Comparison of ENCODE assay signal across 9 mouse cellular contexts in genomic region chr7:99889175-99889880, GRCm38 (mm10). TPM values are rescaled to one million over a fixed set of nuclear protein-coding genes. Genes with fewer than 3 reads are reported as not detected.
DNase-seq lines count a peak whose midpoint lies in the region; ATAC-seq and TF ChIP-seq lines count a peak whose summit lies in the region.
"Had no signal": no experiment of that assay in that cellular context is flagged by ENCODE, and none has a peak within 500 bp of the region (broad histone marks: within the 10 kb centered on the region; RNA-seq: fewer than 3 reads in every experiment).

No protein-coding gene starts in this region.

- H3K9me3 ChIP-seq in hindbrain, embryonic 10.5 days, result no peaks in the 10 kb centered on the region
- H3K9me3 ChIP-seq in hindbrain, embryonic 12.5 days (replicated peaks), result no peaks in the 10 kb centered on the region
- no peaks in the 10 kb centered on the region for H3K9me3 ChIP-seq in ES-Bruce4 (replicated peaks; ENCODE audit: control insufficient read depth, insufficient read depth, low read length, poor library complexity, severe bottlenecking)
- H3K9me3 ChIP-seq in hindbrain, embryonic 16.5 days (ENCODE audit: control insufficient read depth, low read length), result no peaks in the 10 kb centered on the region
- H3K9me3 ChIP-seq in neural tube, embryonic 11.5 days (ENCODE audit: control insufficient read depth, low read length), result no peaks in the 10 kb centered on the region
- H3K9me3 ChIP-seq: heart, embryonic 13.5 days had no signal

- no peak overlapping the region for H3K4me3 ChIP-seq in hindbrain, embryonic 10.5 days
- no peak overlapping the region for H3K4me3 ChIP-seq in hindbrain, embryonic 12.5 days
- H3K4me3 ChIP-seq in ES-Bruce4 (ENCODE audit: low read depth, low read length), result no peak overlapping the region
- H3K4me3 ChIP-seq in hindbrain, embryonic 16.5 days (ENCODE audit: low read length), result no peak overlapping the region
- H3K4me3 ChIP-seq in neural tube, embryonic 11.5 days (ENCODE audit: low read depth, low read length), result no peak overlapping the region
- H3K4me3 ChIP-seq: heart, embryonic 13.5 days had no signal

- peak; percentile 36 for TF ChIP-seq CTCF in ES-Bruce4 (IDR thresholded peaks at IDR 0.05; ENCODE audit: low read depth, low read length)

- no peaks in the 10 kb centered on the region for H3K36me3 ChIP-seq in hindbrain, embryonic 10.5 days
- no peaks in the 10 kb centered on the region for H3K36me3 ChIP-seq in hindbrain, embryonic 12.5 days
- H3K36me3 ChIP-seq in ES-Bruce4 (ENCODE audit: control insufficient read depth, insufficient read depth, low read length, poor library complexity, severe bottlenecking), result no peaks in the 10 kb centered on the region
- H3K36me3 ChIP-seq in hindbrain, embryonic 16.5 days (ENCODE audit: control insufficient read depth, insufficient read depth, low read length), result no peaks in the 10 kb centered on the region
- no peaks in the 10 kb centered on the region for H3K36me3 ChIP-seq in neural tube, embryonic 11.5 days (ENCODE audit: control insufficient read depth, insufficient read depth, low read length)
- H3K36me3 ChIP-seq: heart, embryonic 13.5 days had no signal

- 47% methylated on average over 10 of the region's 10 CpGs for WGBS in hindbrain, embryonic 10.5 days
- WGBS in hindbrain, embryonic 12.5 days, result 44% methylated on average over 10 of the region's 10 CpGs
- WGBS in hindbrain, embryonic 16.5 days, result 45% methylated on average over 10 of the region's 10 CpGs
- WGBS in neural tube, embryonic 11.5 days, result 48% methylated on average over 10 of the region's 10 CpGs

- peak; percentile 32 for DNase-seq in hindbrain, embryonic 10.5 days (ENCODE audit: low spot score)
- DNase-seq in neural tube, embryonic 11.5 days (ENCODE audit: low spot score), result peak; percentile 31
- no peak for DNase-seq in gastrocnemius, adult 8-10 months (ENCODE audit: low spot score in 2 of 2)
- no peak for DNase-seq in adrenal gland, postnatal 25 days
- DNase-seq in testis, postnatal 10 days (ENCODE audit: low spot score), result no peak

- TF ChIP-seq POLR2A in ES-Bruce4 (IDR thresholded peaks at IDR 0.05; ENCODE audit: insufficient read depth, low read length), result no peak

- H3K9ac ChIP-seq in hindbrain, embryonic 12.5 days, result no peak overlapping the region
- no peak overlapping the region for H3K9ac ChIP-seq in ES-Bruce4 (ENCODE audit: low read depth, poor library complexity, severe bottlenecking)
- H3K9ac ChIP-seq in hindbrain, embryonic 16.5 days (ENCODE audit: low read depth, low read length), result no peak overlapping the region
- H3K9ac ChIP-seq in neural tube, embryonic 11.5 days (ENCODE audit: low read length), result no peak overlapping the region
- H3K9ac ChIP-seq: heart, embryonic 13.5 days had no signal

- no peak overlapping the region for H3K4me2 ChIP-seq in hindbrain, embryonic 12.5 days (replicated peaks)
- no peak overlapping the region for H3K4me2 ChIP-seq in hindbrain, embryonic 16.5 days (ENCODE audit: low read length)
- no peak overlapping the region for H3K4me2 ChIP-seq in neural tube, embryonic 11.5 days (ENCODE audit: low read depth)
- H3K4me2 ChIP-seq: heart, embryonic 13.5 days had no signal

- H3K4me1 ChIP-seq in hindbrain, embryonic 10.5 days (replicated peaks), result peaks cover 32% of the 10 kb centered on the region
- peaks cover 16% of the 10 kb centered on the region for H3K4me1 ChIP-seq in hindbrain, embryonic 12.5 days
- H3K4me1 ChIP-seq in ES-Bruce4 (ENCODE audit: control insufficient read depth, insufficient read depth, low read length), result no peaks in the 10 kb centered on the region
- peaks cover 9% of the 10 kb centered on the region; the same call in 1 of the 2 replicates for H3K4me1 ChIP-seq in hindbrain, embryonic 16.5 days (ENCODE audit: control insufficient read depth, insufficient read depth, low read depth, low read length)
- H3K4me1 ChIP-seq in neural tube, embryonic 11.5 days (ENCODE audit: control insufficient read depth, insufficient read depth, low read length), result no peaks in the 10 kb centered on the region

- no peaks in the 10 kb centered on the region for H3K27me3 ChIP-seq in hindbrain, embryonic 10.5 days (ENCODE audit: insufficient read depth, poor library complexity, severe bottlenecking)
- H3K27me3 ChIP-seq in hindbrain, embryonic 12.5 days, result no peaks in the 10 kb centered on the region
- H3K27me3 ChIP-seq in ES-Bruce4 (ENCODE audit: control insufficient read depth, insufficient read depth, low read length, poor library complexity, severe bottlenecking), result no peaks in the 10 kb centered on the region
- no peaks in the 10 kb centered on the region for H3K27me3 ChIP-seq in hindbrain, embryonic 16.5 days (replicated peaks; ENCODE audit: control insufficient read depth, insufficient read depth, low read length)
- no peaks in the 10 kb centered on the region for H3K27me3 ChIP-seq in neural tube, embryonic 11.5 days (ENCODE audit: control insufficient read depth, insufficient read depth, low read length)

- TF ChIP-seq EP300 in ES-Bruce4 (IDR thresholded peaks at IDR 0.05; ENCODE audit: insufficient read depth, low read depth, low read length), result no peak

- H3K27ac ChIP-seq in hindbrain, embryonic 10.5 days, result no peak overlapping the region
- no peak overlapping the region for H3K27ac ChIP-seq in hindbrain, embryonic 12.5 days
- no peak overlapping the region for H3K27ac ChIP-seq in ES-Bruce4 (ENCODE audit: insufficient read depth, low read length)
- H3K27ac ChIP-seq in hindbrain, embryonic 16.5 days (ENCODE audit: low read depth, low read length), result no peak overlapping the region
- H3K27ac ChIP-seq in neural tube, embryonic 11.5 days (ENCODE audit: low read depth, low read length), result no peak overlapping the region
- H3K27ac ChIP-seq: heart, embryonic 13.5 days had no signal

- no peak for ATAC-seq in hindbrain, embryonic 12.5 days (ENCODE audit: low FRiP score)
- peak; percentile 38; the same call in 1 of the 2 replicates for ATAC-seq in hindbrain, embryonic 16.5 days
- ATAC-seq in neural tube, embryonic 11.5 days (ENCODE audit: insufficient read depth, low FRiP score, low TSS enrichment), result no peak

RNA-seq across cellular contexts. Expression of gene Spcs2, which starts 26.1 kb away (rescaled TPM):
- 352 and 393 TPM in 2 replicates for polyA plus RNA-seq in hindbrain, embryonic 10.5 days (2016; fragmentation: Nextera tagmentation; extraction: Ambion mirVana)
- 352 and 354 TPM in 2 replicates for polyA plus RNA-seq in hindbrain, embryonic 12.5 days (2016; fragmentation: Nextera tagmentation; extraction: Ambion mirVana)
- 98.6 and 104 TPM in 2 replicates for polyA plus RNA-seq in ES-Bruce4 (2011; ENCODE audit: insufficient read depth, insufficient read length, low read depth, missing spikeins)
- polyA plus RNA-seq in hindbrain, embryonic 16.5 days (2015; fragmentation: Nextera tagmentation; extraction: Ambion mirVana), result 286 and 290 TPM in 2 replicates
- 345 and 366 TPM in 2 replicates for polyA plus RNA-seq in neural tube, embryonic 11.5 days (2014; fragmentation: Nextera tagmentation; extraction: Ambion mirVana)
- total RNA-seq in gastrocnemius, adult 8-10 months (2022), result 100 to 1,000 TPM in 2 of 4 experiments, 10 to 100 TPM in 2; 80.9 to 103 (median 97.5) TPM
- total RNA-seq in adrenal gland, postnatal 25 days (2021), result 156 and 170 TPM in 2 replicates

RNA-seq across cellular contexts. Expression of gene Xrra1, which starts 30.4 kb away (rescaled TPM):
- 0.46 and 0.68 TPM in 2 replicates for polyA plus RNA-seq in hindbrain, embryonic 10.5 days (2016; fragmentation: Nextera tagmentation; extraction: Ambion mirVana)
- polyA plus RNA-seq in hindbrain, embryonic 12.5 days (2016; fragmentation: Nextera tagmentation; extraction: Ambion mirVana), result 0.44 and 0.94 TPM in 2 replicates
- polyA plus RNA-seq in ES-Bruce4 (2011; ENCODE audit: insufficient read depth, insufficient read length, low read depth, missing spikeins), result 0.87 TPM in 1 of 2 replicates, not detected in the other
- polyA plus RNA-seq in hindbrain, embryonic 16.5 days (2015; fragmentation: Nextera tagmentation; extraction: Ambion mirVana), result 0.81 and 1.2 TPM in 2 replicates
- 0.36 and 0.46 TPM in 2 replicates for polyA plus RNA-seq in neural tube, embryonic 11.5 days (2014; fragmentation: Nextera tagmentation; extraction: Ambion mirVana)
- under 1 TPM; 0.31 to 0.80 (median 0.74) TPM for total RNA-seq in gastrocnemius, adult 8-10 months (2022)
- total RNA-seq in adrenal gland, postnatal 25 days (2021), result 2.9 and 6.4 TPM in 2 replicates

Comparison
In these comparisons a context has a peak if more than half of its experiments do, and no peak if none do; other contexts are left out.
1. DNase-seq: peak in hindbrain, embryonic 10.5 days (single experiment) and neural tube, embryonic 11.5 days (single experiment); none in gastrocnemius, adult 8-10 months (0 of 2), adrenal gland, postnatal 25 days (single experiment) and testis, postnatal 10 days (single experiment).